Mouse (Mus musculus) thymus, adult 2 months (tissue): Measurements from ENCODE around the gene Il1rapl2.

Experiments used
- CTCF ChIP-seq: fragments of 200-500 bp; IDR thresholded peaks from 2 replicates; pipeline ENCODE4 v1.5.1; 2012; ENCODE audit warnings: mild to moderate bottlenecking, control low read depth, low read length, moderate library complexity, borderline replicate concordance; ENCODE audit not compliant: control insufficient read depth, poor library complexity, insufficient read depth; ENCODE audit errors: extremely low read depth
- POLR2A ChIP-seq: fragments of 200-500 bp; IDR thresholded peaks from 2 replicates; pipeline ENCODE4 v1.6.1; 2012; ENCODE audit warnings: mild to moderate bottlenecking, low read length, control low read depth, moderate library complexity; ENCODE audit not compliant: control insufficient read depth, poor library complexity, insufficient read depth; ENCODE audit errors: extremely low read depth

DNA sequence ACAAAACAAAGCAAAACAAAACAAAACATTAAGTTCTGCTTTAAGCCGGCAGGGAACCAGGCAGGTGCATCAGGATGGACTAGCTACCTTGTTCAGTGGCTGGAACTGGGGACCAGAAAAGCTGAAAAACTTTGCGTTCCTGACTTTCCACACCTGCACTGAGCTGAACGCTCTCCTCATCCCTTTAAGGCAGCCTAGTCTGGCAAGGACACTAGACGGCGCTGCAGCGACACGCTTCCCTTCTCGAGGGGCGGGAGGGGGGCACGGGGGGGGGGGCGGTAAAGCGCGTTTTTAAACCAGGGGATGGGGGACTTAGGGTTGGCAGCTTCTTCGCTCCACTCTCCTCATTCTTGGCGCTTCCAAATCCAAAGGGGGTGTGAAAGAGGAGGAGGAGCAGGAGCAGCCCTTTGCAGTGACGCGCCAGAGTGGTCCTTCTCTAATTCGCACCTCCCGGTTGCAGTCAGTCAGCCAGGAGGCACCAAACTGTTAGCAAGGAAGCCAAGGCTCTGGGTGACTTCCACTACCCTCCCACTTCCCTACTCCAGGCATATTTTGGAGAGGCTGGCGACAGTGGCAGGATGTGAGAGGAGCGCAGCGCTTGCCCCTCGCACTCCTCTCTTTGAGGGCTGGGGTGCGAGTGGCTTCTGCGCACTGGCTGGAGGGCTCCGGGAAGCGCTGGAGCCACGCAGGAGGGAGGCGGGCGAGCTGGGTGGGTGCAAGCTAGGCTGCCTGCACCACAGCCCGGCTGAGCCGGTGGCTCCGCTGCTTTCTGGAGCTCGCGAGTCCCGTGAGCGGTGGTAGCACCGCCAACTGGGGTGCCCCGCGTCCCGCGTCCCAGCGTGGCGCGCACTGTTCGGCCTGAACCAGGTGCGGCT is at the start of gene Il1rapl2:
- TF ChIP-seq CTCF, result no peak
- no peak for TF ChIP-seq POLR2A
